Mouse (Mus musculus) CH12.LX (cell line): ENCODE measurements around the gene Gsdme. TPM values are rescaled to one million over a fixed set of nuclear protein-coding genes. Genes with fewer than 3 reads are reported as not detected.

Source experiments
- DNase-seq: peaks from one replicate; pipeline ENCODE4 v3.0.0-alpha.2; 2013; ENCODE audit errors: extremely low read depth
- H3K27ac ChIP-seq: 2 replicates; pipeline ENCODE4 v1.5.1; 2012; ENCODE audit warnings: low read depth, mild to moderate bottlenecking, control low read depth, moderate library complexity; ENCODE audit not compliant: insufficient read depth
- H3K27me3 ChIP-seq: replicated peaks from 2 replicates; pipeline ENCODE3; 2012; ENCODE audit warnings: inconsistent platforms
- H3K36me3 ChIP-seq, 2 experiments: replicated peaks in 1 of 2; 2 replicates each; pipeline versions ENCODE3 to v1.6.1; 2012; ENCODE audit warnings: inconsistent platforms in 1 of 2, low read length in 1 of 2, mild to moderate bottlenecking in 1 of 2, mixed read lengths in 1 of 2, moderate library complexity in 1 of 2; ENCODE audit not compliant: control insufficient read depth in 1 of 2, insufficient read depth in 1 of 2
- H3K4me1 ChIP-seq, 2 experiments: 2 replicates each; pipeline ENCODE4 v1.6.1; 2012; ENCODE audit warnings: inconsistent platforms in 1 of 2, moderate library complexity in 1 of 2; ENCODE audit not compliant: insufficient read depth in 2 of 2, control insufficient read depth in 1 of 2
- H3K4me2 ChIP-seq: 2 replicates; pipeline ENCODE4 v1.6.1; 2012; ENCODE audit warnings: low read depth, mild to moderate bottlenecking, control low read depth; ENCODE audit not compliant: poor library complexity, insufficient read depth, severe bottlenecking
- H3K4me3 ChIP-seq, 3 experiments: fragments of 150-350 bp in 1 of 3; sonication (generic) in 1 of 3; replicated peaks in 1 of 3; 2 replicates each; pipeline versions ENCODE3 to v1.5.1; 2011 to 2012; ENCODE audit warnings: low read depth in 2 of 3, low read length in 2 of 3, mild to moderate bottlenecking in 2 of 3, moderate library complexity in 2 of 3, control low read depth in 1 of 3, improper control_type of control experiment in 1 of 3, inconsistent platforms in 1 of 3, mixed read lengths in 1 of 3; ENCODE audit not compliant: poor library complexity in 1 of 3
- H3K79me2 ChIP-seq: replicated peaks from 2 replicates; pipeline ENCODE4 v1.6.1; 2012; ENCODE audit warnings: mild to moderate bottlenecking, moderate library complexity; ENCODE audit not compliant: control insufficient read depth, poor library complexity, insufficient read depth, severe bottlenecking; ENCODE audit errors: extremely low read depth
- H3K9ac ChIP-seq: 2 replicates; pipeline ENCODE4 v1.6.1; 2012; ENCODE audit warnings: low read depth, mild to moderate bottlenecking, control low read depth, moderate library complexity; ENCODE audit not compliant: insufficient read depth
- H3K9me3 ChIP-seq: replicated peaks from 2 replicates; pipeline ENCODE3; 2012; ENCODE audit warnings: low read length, inconsistent platforms, mixed read lengths
- BHLHE40 ChIP-seq: IDR thresholded peaks from 2 replicates; pipeline ENCODE4 v1.6.1; 2011; ENCODE audit warnings: mild to moderate bottlenecking, low read depth, low read length, improper control_type of control experiment
- CTCF ChIP-seq, 2 experiments: IDR thresholded peaks in 1 of 2; conservative IDR thresholded peaks in 1 of 2; 2 replicates each; pipeline ENCODE4 v1.5.1; 2011 to 2012; ENCODE audit warnings: low read depth in 2 of 2, low read length in 2 of 2, improper control_type of control experiment in 1 of 2, inconsistent platforms in 1 of 2, mild to moderate bottlenecking in 1 of 2, moderate library complexity in 1 of 2
- E2F4 ChIP-seq: IDR thresholded peaks from 2 replicates; pipeline ENCODE4 v1.6.1; 2011; ENCODE audit warnings: low read depth, low read length, improper control_type of control experiment; ENCODE audit not compliant: insufficient replicate concordance
- ELF1 ChIP-seq: IDR thresholded peaks from 2 replicates; pipeline ENCODE4 v1.6.1; 2014; ENCODE audit warnings: low read depth, mild to moderate bottlenecking, inconsistent platforms, low read length, improper control_type of control experiment
- EP300 ChIP-seq: IDR thresholded peaks from 2 replicates; pipeline ENCODE4 v1.6.1; 2011; ENCODE audit warnings: low read length, improper control_type of control experiment
- ETS1 ChIP-seq: conservative IDR thresholded peaks from 2 replicates; pipeline ENCODE4 v1.6.1; 2012; ENCODE audit warnings: low read depth, mild to moderate bottlenecking, inconsistent platforms, low read length, improper control_type of control experiment, moderate library complexity
- HCFC1 ChIP-seq: IDR thresholded peaks from 2 replicates; pipeline ENCODE4 v1.6.1; 2012; ENCODE audit warnings: low read depth, mild to moderate bottlenecking, inconsistent platforms, low read length, improper control_type of control experiment
- IRF4 ChIP-seq: IDR thresholded peaks from 2 replicates; pipeline ENCODE4 v1.6.1; 2014; ENCODE audit warnings: low read depth, mild to moderate bottlenecking, inconsistent platforms, low read length, improper control_type of control experiment
- JUN ChIP-seq: IDR thresholded peaks from 2 replicates; pipeline ENCODE4 v1.6.1; 2011; ENCODE audit warnings: low read depth, mild to moderate bottlenecking, low read length, improper control_type of control experiment, moderate library complexity; ENCODE audit not compliant: insufficient read depth
- JUND ChIP-seq: conservative IDR thresholded peaks from 2 replicates; pipeline ENCODE4 v1.6.1; 2011; ENCODE audit warnings: low read depth, low read length, improper control_type of control experiment
- MAFK ChIP-seq: IDR thresholded peaks from 2 replicates; pipeline ENCODE4 v1.6.1; 2011; ENCODE audit warnings: low read length, improper control_type of control experiment; ENCODE audit not compliant: insufficient replicate concordance
- MAX ChIP-seq: IDR thresholded peaks from 2 replicates; pipeline ENCODE4 v1.6.1; 2011; ENCODE audit warnings: low read length, improper control_type of control experiment
- MEF2A ChIP-seq: IDR thresholded peaks from 2 replicates; pipeline ENCODE4 v1.6.1; 2014; ENCODE audit warnings: low read depth, mild to moderate bottlenecking, inconsistent platforms, low read length, improper control_type of control experiment, borderline replicate concordance
- POLR2AphosphoS2 ChIP-seq: IDR thresholded peaks from 2 replicates; pipeline ENCODE4 v1.6.1; 2011; ENCODE audit warnings: low read depth, low read length, improper control_type of control experiment
- RAD21 ChIP-seq: IDR thresholded peaks from 2 replicates; pipeline ENCODE4 v1.6.1; 2011; ENCODE audit warnings: low read depth, mild to moderate bottlenecking, low read length, improper control_type of control experiment, moderate library complexity
- RCOR1 ChIP-seq: conservative IDR thresholded peaks from 2 replicates; pipeline ENCODE4 v1.6.1; 2012; ENCODE audit warnings: low read depth, mild to moderate bottlenecking, inconsistent platforms, low read length, improper control_type of control experiment
- SIN3A ChIP-seq: IDR thresholded peaks from 2 replicates; pipeline ENCODE4 v1.6.1; 2012; ENCODE audit warnings: low read length, improper control_type of control experiment, inconsistent platforms
- SMC3 ChIP-seq: IDR thresholded peaks from 2 replicates; pipeline ENCODE4 v1.6.1; 2011; ENCODE audit warnings: low read depth, low read length, improper control_type of control experiment
- TCF12 ChIP-seq: IDR thresholded peaks from 2 replicates; pipeline ENCODE4 v1.6.1; 2014; ENCODE audit warnings: low read depth, mild to moderate bottlenecking, inconsistent platforms, low read length, improper control_type of control experiment
- USF1 ChIP-seq: IDR thresholded peaks from 2 replicates; pipeline ENCODE4 v1.6.1; 2014; ENCODE audit warnings: low read depth, mild to moderate bottlenecking, inconsistent platforms, low read length, improper control_type of control experiment
- ZNF384 ChIP-seq: IDR thresholded peaks from 2 replicates; pipeline ENCODE4 v1.6.1; 2012; ENCODE audit warnings: low read depth, low read length, improper control_type of control experiment, inconsistent platforms
- dilution Hi-C: fragments of 300-500 bp; cut with MboI; formaldehyde crosslinking; loops from 2 replicates; pipeline ENCODE4 v1.14.3; 2020; ENCODE audit warnings: low sequenced_read_pairs; ENCODE audit not compliant: extremely low pct_unique_long_range_greater_than_20kb, extremely low pct_ligation_motif_present
- in situ Hi-C: fragments of 300-500 bp; cut with MboI; formaldehyde crosslinking; loops from 3 replicates; pipeline ENCODE4 v1.14.3; 2019; ENCODE audit warnings: low sequenced_read_pairs, low pct_ligation_motif_present, low pct_unique_long_range_greater_than_20kb, mixed read lengths
- polyA plus RNA-seq: library from polyadenylated mRNA; unstranded; fragments of >175 nt; gene quantifications from 2 replicates; pipeline ENCODE4 v1.2.1, GENCODE M21; 2012; ENCODE audit warnings: low read depth; ENCODE audit not compliant: insufficient read length
- total RNA-seq, 2 experiments: library from RNA; depleted of rRNA; stranded (reverse); fragments of 300-350 nt in 1 of 2; fragments of >200 nt in 1 of 2; gene quantifications; 2 replicates each; pipeline ENCODE4 v1.2.3; 2012 to 2014

Gene Gsdme
- total and polyA plus RNA-seq, 3 experiments = 0.38 to 1.8 TPM; not detected in 1

DNA sequence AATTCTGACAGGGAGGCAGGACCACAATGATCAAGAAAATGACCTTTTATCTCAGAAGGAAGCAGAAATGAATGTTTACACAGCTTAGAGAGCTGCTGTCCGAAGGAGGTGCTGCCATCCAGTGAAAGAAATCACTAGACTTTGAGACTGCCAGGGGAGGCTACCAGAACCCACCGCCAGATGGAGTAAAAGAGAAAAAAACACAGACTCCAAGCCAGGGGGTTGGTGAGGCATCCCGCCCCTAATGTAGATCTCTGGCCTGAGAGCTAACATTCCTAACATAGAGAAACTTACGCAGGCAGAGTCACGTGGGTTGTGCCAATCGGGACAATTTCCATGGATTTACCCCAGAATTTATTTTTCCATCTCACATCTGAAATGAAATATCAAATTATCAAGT lies 45.4 kb upstream of the Gsdme start:
- H3K27me3 ChIP-seq = no peaks in the 10 kb centered on the region
- no peak overlapping the region for H3K9ac ChIP-seq
- dilution Hi-C loops = loop anchor here (25.0 kb wide), 1 partner anchor 103 kb away; no protein-coding TSS in a partner anchor
- H3K79me2 ChIP-seq = no peaks in the 10 kb centered on the region
- peak in 1 of 2 experiments; percentile 84; a peak in 3 of 4 replicates for TF ChIP-seq CTCF (conservative IDR thresholded peaks at IDR 0.05 in 1 of 2, IDR thresholded peaks at IDR 0.05 in 1 of 2; ENCODE audit: low read depth in 2 of 2, low read length in 2 of 2)
- TF ChIP-seq ELF1 = no peak
- peak; percentile 55 for TF ChIP-seq RAD21
- TF ChIP-seq RCOR1 = no peak
- no peak for TF ChIP-seq HCFC1
- no peak for TF ChIP-seq MAFK
- TF ChIP-seq SMC3 = peak; percentile 78
- 0 out of 2 replicates have a peak, but pooled peaks have one; percentile 27 for TF ChIP-seq ZNF384
- H3K4me1 ChIP-seq = peaks cover 11 to 28% of the 10 kb centered on the region in 2 experiments
- no peak overlapping the region for H3K4me3 ChIP-seq
- peaks cover 3 to 8% of the 10 kb centered on the region in 2 experiments for H3K36me3 ChIP-seq
- peak; percentile 42 for DNase-seq
- H3K4me2 ChIP-seq = no peak overlapping the region
- no peaks in the 10 kb centered on the region for H3K9me3 ChIP-seq
- no peak overlapping the region for H3K27ac ChIP-seq
- in situ Hi-C loops = loop anchor here (25.0 kb wide), 1 partner anchor 797 kb away; no protein-coding TSS in a partner anchor

DNA sequence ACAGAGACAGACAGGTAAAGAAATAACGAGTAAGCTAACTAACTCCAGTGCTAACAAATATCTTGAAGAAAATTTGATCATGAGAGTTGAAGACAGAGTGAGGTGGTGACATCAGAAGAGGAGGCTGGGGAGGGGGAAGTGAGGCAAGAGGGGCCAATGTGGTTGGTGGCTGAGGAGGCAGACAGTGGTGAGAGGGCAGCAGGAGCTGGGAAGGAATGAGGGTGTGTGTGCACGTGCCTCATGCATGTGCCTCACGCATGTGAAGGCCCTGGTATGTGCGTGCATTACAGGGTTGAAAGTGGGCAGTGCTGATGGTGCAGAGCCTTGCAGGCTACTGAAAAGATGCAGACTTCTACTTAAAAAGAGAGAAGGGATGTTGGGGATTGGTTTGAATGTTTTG lies 43.0 kb upstream of the Gsdme start:
- in situ Hi-C loops = loop anchor here (25.0 kb wide), 1 partner anchor 794 kb away; no protein-coding TSS in a partner anchor
- Histone ChIP-seq H3K27me3 (no peaks in the 10 kb centered on the region), H3K36me3 (peaks cover 3 to 8% of the 10 kb centered on the region in 2 experiments), H3K4me2 (no peak overlapping the region), H3K9ac (no peak overlapping the region), H3K4me1 (peaks cover 25 to 50% of the 10 kb centered on the region in 2 experiments), H3K9me3 (no peaks in the 10 kb centered on the region), H3K79me2 (no peaks in the 10 kb centered on the region), H3K4me3 (no peak overlapping the region), H3K27ac (no peak overlapping the region)
- dilution Hi-C loops = loop anchor here (25.0 kb wide), 1 partner anchor 106 kb away; no protein-coding TSS in a partner anchor
- TF ChIP-seq JUND (no peak), BHLHE40 (peak; percentile 50; the same call in 1 of the 2 replicates)
- DNase-seq = no peak

DNA sequence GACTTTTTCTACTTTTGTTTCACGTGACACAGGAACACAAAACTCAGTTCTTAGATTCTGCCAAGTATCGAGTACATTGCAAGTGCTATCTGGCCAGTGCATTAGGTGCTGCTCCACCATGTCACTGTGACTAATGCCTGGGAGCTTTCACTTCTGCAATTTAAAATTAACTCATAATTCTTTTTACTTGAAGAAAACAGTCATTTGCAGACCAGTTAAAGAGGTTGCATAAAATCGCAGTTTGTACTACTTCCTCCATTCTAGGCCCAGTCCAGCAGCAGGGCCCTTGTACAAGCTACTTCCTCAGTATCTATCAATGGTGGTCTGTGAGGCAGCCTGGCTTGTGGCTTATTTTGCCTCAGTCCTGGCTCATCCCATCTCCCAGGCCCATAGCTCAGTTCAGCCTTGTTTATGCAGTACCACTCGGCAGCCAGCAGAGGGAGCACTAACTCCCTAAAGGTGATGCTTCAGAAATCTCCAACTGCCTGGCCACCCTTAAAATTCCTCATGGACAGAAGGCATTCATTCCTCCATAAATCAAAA lies 41.4 kb upstream of the Gsdme start:
- peaks cover 3 to 8% of the 10 kb centered on the region in 2 experiments for H3K36me3 ChIP-seq
- DNase-seq = peak; percentile 85
- no peaks in the 10 kb centered on the region for H3K9me3 ChIP-seq
- dilution Hi-C loops (loop anchor here (25.0 kb wide), 1 partner anchor 107 kb away; no protein-coding TSS in a partner anchor), in situ Hi-C loops (loop anchor here (5.0 to 25.0 kb wide), 2 partner anchors 232 to 793 kb away; no protein-coding TSS in a partner anchor)
- H3K4me1 ChIP-seq = peaks cover 28 to 65% of the 10 kb centered on the region in 2 experiments
- TF ChIP-seq SIN3A = no peak; the same call in 1 of the 2 replicates
- TF ChIP-seq RAD21 = peak; percentile 55
- peak; percentile 93 for TF ChIP-seq MEF2A
- TF ChIP-seq JUN = peak; percentile 69; the same call in 1 of the 2 replicates
- TF ChIP-seq HCFC1 = no peak; the same call in 1 of the 2 replicates
- TF ChIP-seq MAX = peak; percentile 30; the same call in 1 of the 2 replicates
- no peak; the same call in 1 of the 2 replicates for TF ChIP-seq RCOR1
- TF ChIP-seq ZNF384 = 0 out of 2 replicates have a peak, but pooled peaks have one; percentile 4
- peak; percentile 85 for TF ChIP-seq BHLHE40
- no peak for TF ChIP-seq USF1
- no peak for TF ChIP-seq E2F4
- TF ChIP-seq POLR2AphosphoS2 = no peak
- peak; percentile 53 for TF ChIP-seq ELF1
- peak; percentile 66; the same call in 1 of the 2 replicates for TF ChIP-seq JUND
- TF ChIP-seq CTCF (conservative IDR thresholded peaks at IDR 0.05 in 1 of 2, IDR thresholded peaks at IDR 0.05 in 1 of 2; ENCODE audit: low read depth in 2 of 2, low read length in 2 of 2) = peak; percentile 86 to 95
- TF ChIP-seq IRF4 = peak; percentile 97
- peak; percentile 90 for TF ChIP-seq EP300
- peak; percentile 68 for TF ChIP-seq ETS1
- peak; percentile 69 for TF ChIP-seq SMC3
- peak; percentile 22; the same call in 1 of the 2 replicates for TF ChIP-seq TCF12
- peak overlapping the region; percentile 25 for H3K9ac ChIP-seq
- peak overlapping the region; percentile 98 for H3K27ac ChIP-seq
- H3K27me3 ChIP-seq = no peaks in the 10 kb centered on the region
- peak overlapping the region; percentile 87 for H3K4me2 ChIP-seq
- H3K4me3 ChIP-seq = no peak overlapping the region
- H3K79me2 ChIP-seq = no peaks in the 10 kb centered on the region
